Mouse (Mus musculus) c-Kit-positive CD71-negative TER-119-negative erythroid progenitor cells, embryonic 14.5 days (primary cell): ENCODE measurements at regions not wholly inside any gene's neighbourhood (a gene's known extent, or its start where the extent isn't known, plus 50 kb on each side); places are given as distances from the start of the nearest gene placed in this dataset.

ENCODE experiments used
- DNase-seq: peaks from one replicate; pipeline ENCODE4 v3.0.0-alpha.2; 2013; ENCODE audit warnings: low read depth

- no peak for DNase-seq
These were observed 55.9 kb upstream of the Cnksr3 start for GRCm38 (mm10) chr10:7267903-7268302.

GRCm38 (mm10) chr10:7267106-7267505 is 55.1 kb upstream of the Cnksr3 start:
- no peak for DNase-seq

- no peak for DNase-seq
These were observed 53.4 kb upstream of the Cnksr3 start for GRCm38 (mm10) chr10:7265412-7265811.

GRCm38 (mm10) chr10:7264721-7265120 is 52.7 kb upstream of the Cnksr3 start:
- DNase-seq: no peak
